Mouse (Mus musculus): ENCODE data around the gene Opcml. TPM values are rescaled to one million over a fixed set of nuclear protein-coding genes. Genes with fewer than 3 reads are reported as not detected.

Opcml gene
- polyA plus RNA-seq, 1 experiment from 2014 or later = 73.0 TPM

DNA sequence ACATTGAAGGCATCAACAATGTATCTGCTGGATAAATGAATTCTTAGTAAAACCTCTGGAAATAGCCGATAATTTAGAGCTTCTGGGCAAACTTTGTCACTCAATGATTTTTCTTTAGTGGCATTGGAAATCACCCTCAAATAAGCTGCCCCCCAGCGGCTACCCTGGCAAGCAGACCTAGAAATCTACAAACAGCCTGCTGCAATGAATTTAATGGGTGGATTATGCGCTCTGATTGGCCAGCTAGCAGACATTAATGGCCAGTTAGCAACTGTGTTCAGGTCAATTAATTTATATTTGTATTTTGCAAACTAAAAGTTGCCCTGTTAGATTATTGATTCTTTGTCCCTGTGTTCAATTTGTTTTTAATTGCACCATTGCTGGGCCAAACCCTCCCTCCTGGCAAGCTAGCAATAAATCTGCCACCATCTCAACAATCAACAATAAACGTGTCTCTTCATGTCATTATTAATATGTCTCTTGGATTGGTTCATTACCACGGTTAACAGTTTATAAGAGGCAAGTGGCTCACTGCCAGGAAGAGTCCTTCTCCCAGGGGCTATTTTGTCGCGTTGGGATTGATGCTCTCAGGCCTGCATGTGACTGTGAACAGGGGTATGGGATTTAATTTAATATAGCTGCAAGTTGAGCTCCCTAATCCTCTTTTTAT lies 896.5 kb downstream of the Opcml start:
- no peak overlapping the region for H3K9ac ChIP-seq (ENCODE audit: low read depth, low read length)
- H3K27me3 ChIP-seq (ENCODE audit: control insufficient read depth, insufficient read depth, low read depth, low read length) = no peaks in the 10 kb centered on the region
- WGBS = 48% methylated on average over 7 of the region's 7 CpGs
- ATAC-seq = no peak
- H3K4me2 ChIP-seq (ENCODE audit: low read length) = no peak overlapping the region
- no peaks in the 10 kb centered on the region for H3K36me3 ChIP-seq (ENCODE audit: control insufficient read depth, insufficient read depth, low read length)
- H3K27ac ChIP-seq (ENCODE audit: low read length) = no peak overlapping the region
- H3K4me3 ChIP-seq (ENCODE audit: low read depth, low read length) = no peak overlapping the region
- no peaks in the 10 kb centered on the region for H3K4me1 ChIP-seq (ENCODE audit: control insufficient read depth, insufficient read depth, low read length)
- H3K9me3 ChIP-seq (replicated peaks; ENCODE audit: control insufficient read depth, low read length, poor library complexity, severe bottlenecking) = no peaks in the 10 kb centered on the region

GRCm38 (mm10) chr9:28690134-28690533 lies 899.6 kb downstream of the Opcml start:
- Histone ChIP-seq H3K9me3 (replicated peaks; ENCODE audit: control insufficient read depth, low read length, poor library complexity, severe bottlenecking) (no peaks in the 10 kb centered on the region), H3K4me1 (ENCODE audit: control insufficient read depth, insufficient read depth, low read length) (no peaks in the 10 kb centered on the region), H3K9ac (ENCODE audit: low read depth, low read length) (no peak overlapping the region), H3K4me2 (ENCODE audit: low read length) (no peak overlapping the region), H3K36me3 (ENCODE audit: control insufficient read depth, insufficient read depth, low read length) (no peaks in the 10 kb centered on the region), H3K4me3 (ENCODE audit: low read depth, low read length) (no peak overlapping the region), H3K27ac (ENCODE audit: low read length) (no peak overlapping the region), H3K27me3 (ENCODE audit: control insufficient read depth, insufficient read depth, low read depth, low read length) (no peaks in the 10 kb centered on the region)
- ATAC-seq = no peak
- WGBS = 65% methylated on average over 2 of the region's 2 CpGs

- Histone ChIP-seq H3K4me2 (ENCODE audit: low read length) (no peak overlapping the region), H3K36me3 (ENCODE audit: control insufficient read depth, insufficient read depth, low read length) (no peaks in the 10 kb centered on the region), H3K27me3 (ENCODE audit: control insufficient read depth, insufficient read depth, low read depth, low read length) (no peaks in the 10 kb centered on the region), H3K9me3 (replicated peaks; ENCODE audit: control insufficient read depth, low read length, poor library complexity, severe bottlenecking) (0 out of 2 replicates have a peak, but pooled peaks cover 2% of the 10 kb centered on the region), H3K27ac (ENCODE audit: low read length) (no peak overlapping the region), H3K4me3 (ENCODE audit: low read depth, low read length) (no peak overlapping the region), H3K9ac (ENCODE audit: low read depth, low read length) (no peak overlapping the region), H3K4me1 (ENCODE audit: control insufficient read depth, insufficient read depth, low read length) (0 out of 2 replicates have a peak, but pooled peaks cover 2% of the 10 kb centered on the region)
- WGBS = 57% methylated on average over 4 of the region's 4 CpGs
- no peak for ATAC-seq
These were observed 915.2 kb downstream of the Opcml start for GRCm38 (mm10) chr9:28705796-28706195.

GRCm38 (mm10) chr9:28714544-28714943 lies 924.0 kb downstream of the Opcml start:
- H3K4me1 ChIP-seq (ENCODE audit: control insufficient read depth, insufficient read depth, low read length) = no peaks in the 10 kb centered on the region
- no peaks in the 10 kb centered on the region for H3K27me3 ChIP-seq (ENCODE audit: control insufficient read depth, insufficient read depth, low read depth, low read length)
- H3K4me2 ChIP-seq (ENCODE audit: low read length) = no peak overlapping the region
- no peaks in the 10 kb centered on the region for H3K9me3 ChIP-seq (replicated peaks; ENCODE audit: control insufficient read depth, low read length, poor library complexity, severe bottlenecking)
- no peak overlapping the region for H3K9ac ChIP-seq (ENCODE audit: low read depth, low read length)
- ATAC-seq = no peak
- H3K27ac ChIP-seq (ENCODE audit: low read length) = no peak overlapping the region
- H3K4me3 ChIP-seq (ENCODE audit: low read depth, low read length) = no peak overlapping the region
- no peaks in the 10 kb centered on the region for H3K36me3 ChIP-seq (ENCODE audit: control insufficient read depth, insufficient read depth, low read length)
- WGBS = 76% methylated on average over 2 of the region's 2 CpGs

DNA sequence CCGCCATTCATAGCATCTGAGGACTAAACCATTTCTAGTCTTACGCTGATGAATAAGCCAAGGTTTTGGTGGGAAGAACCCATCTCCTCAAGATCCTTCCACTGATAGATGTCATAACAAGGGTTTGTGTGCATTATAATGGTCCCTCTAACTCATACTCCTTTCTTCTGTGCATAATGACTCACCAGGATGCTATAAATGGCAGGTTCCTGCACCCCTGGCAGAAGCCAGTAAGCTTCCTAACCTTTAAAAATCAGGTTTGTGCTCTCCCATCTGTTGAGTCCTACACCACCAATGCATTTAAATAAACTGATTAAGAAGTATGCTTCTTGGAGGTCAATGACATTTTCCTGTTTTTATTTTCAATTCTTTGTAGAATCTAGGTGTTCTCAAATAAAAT lies 929.6 kb downstream of the Opcml start:
- Histone ChIP-seq H3K27ac (ENCODE audit: low read length) (no peak overlapping the region), H3K4me2 (ENCODE audit: low read length) (no peak overlapping the region), H3K9me3 (replicated peaks; ENCODE audit: control insufficient read depth, low read length, poor library complexity, severe bottlenecking) (no peaks in the 10 kb centered on the region), H3K27me3 (ENCODE audit: control insufficient read depth, insufficient read depth, low read depth, low read length) (no peaks in the 10 kb centered on the region), H3K4me1 (ENCODE audit: control insufficient read depth, insufficient read depth, low read length) (no peaks in the 10 kb centered on the region), H3K9ac (ENCODE audit: low read depth, low read length) (no peak overlapping the region), H3K36me3 (ENCODE audit: control insufficient read depth, insufficient read depth, low read length) (no peaks in the 10 kb centered on the region), H3K4me3 (ENCODE audit: low read depth, low read length) (no peak overlapping the region)
- ATAC-seq = no peak
- 93% methylated on average over 2 of the region's 2 CpGs for WGBS

DNA sequence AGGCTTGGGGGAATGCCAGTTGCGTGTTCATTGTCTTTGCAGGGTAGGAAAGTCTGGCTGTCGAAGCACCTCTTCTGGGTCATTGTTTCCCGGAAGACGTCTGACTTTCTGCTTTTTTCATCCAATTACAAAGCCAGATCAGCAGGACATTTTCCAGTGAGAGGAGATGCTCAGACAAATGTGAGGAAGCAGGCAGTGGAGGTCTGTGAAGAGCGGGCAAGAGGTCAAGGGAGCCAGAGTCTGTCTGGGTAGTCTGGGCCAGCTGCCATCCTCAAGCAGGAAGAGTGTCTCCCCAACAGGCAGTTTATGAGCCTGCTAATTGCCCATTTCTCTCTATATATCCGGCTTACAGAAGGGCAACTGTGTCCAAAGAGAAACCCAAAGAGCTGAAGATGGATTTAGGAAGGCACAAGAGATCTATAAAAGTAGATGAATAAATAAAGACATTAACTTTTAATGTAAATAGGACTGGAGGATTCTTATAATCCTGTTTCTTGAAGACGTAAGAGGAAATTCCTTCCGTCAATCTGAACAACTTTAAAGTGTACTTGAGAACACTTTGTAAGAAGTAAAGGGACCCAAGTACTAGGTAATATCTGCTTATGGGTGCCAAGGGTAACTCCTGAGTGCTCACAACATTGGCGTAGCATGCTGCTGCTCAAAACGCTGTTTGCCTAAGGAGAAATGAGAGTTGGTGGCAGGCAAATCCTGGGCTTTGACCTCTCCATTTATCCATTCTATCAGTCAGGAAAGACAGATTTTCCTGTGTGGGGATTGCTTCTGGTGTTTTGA lies 941.4 kb downstream of the Opcml start:
- Histone ChIP-seq H3K27me3 (ENCODE audit: control insufficient read depth, insufficient read depth, low read depth, low read length) (no peaks in the 10 kb centered on the region), H3K4me1 (ENCODE audit: control insufficient read depth, insufficient read depth, low read length) (no peaks in the 10 kb centered on the region), H3K9me3 (replicated peaks; ENCODE audit: control insufficient read depth, low read length, poor library complexity, severe bottlenecking) (no peaks in the 10 kb centered on the region), H3K27ac (ENCODE audit: low read length) (no peak overlapping the region), H3K4me2 (ENCODE audit: low read length) (no peak overlapping the region), H3K4me3 (ENCODE audit: low read depth, low read length) (no peak overlapping the region), H3K9ac (ENCODE audit: low read depth, low read length) (no peak overlapping the region), H3K36me3 (ENCODE audit: control insufficient read depth, insufficient read depth, low read length) (no peaks in the 10 kb centered on the region)
- no peak for ATAC-seq
- WGBS = 76% methylated on average over 10 of the region's 10 CpGs

DNA sequence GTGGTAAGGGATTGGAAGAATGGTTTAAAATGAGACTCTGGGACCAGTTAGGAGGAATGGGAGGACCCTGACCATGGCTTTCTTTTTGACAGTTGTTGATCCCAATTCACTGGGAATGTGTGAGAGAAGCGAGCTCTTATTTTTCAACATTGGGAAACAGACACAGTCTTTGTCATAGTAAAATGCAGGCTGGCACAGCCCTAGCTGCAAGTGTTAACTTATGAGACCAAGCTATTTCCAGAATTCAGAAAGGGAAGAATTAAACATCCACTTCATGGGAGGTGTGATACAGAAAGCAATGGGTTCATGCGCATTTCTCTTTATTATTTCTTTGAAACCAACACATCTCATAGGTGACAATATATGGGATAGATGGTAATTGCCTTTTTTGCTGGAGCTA lies 947.4 kb downstream of the Opcml start:
- WGBS = 90% methylated on average over 2 of the region's 2 CpGs
- no peak overlapping the region for H3K4me2 ChIP-seq (ENCODE audit: low read length)
- no peak overlapping the region for H3K4me3 ChIP-seq (ENCODE audit: low read depth, low read length)
- ATAC-seq = no peak
- no peak overlapping the region for H3K9ac ChIP-seq (ENCODE audit: low read depth, low read length)
- peak overlapping the region; percentile 50 for H3K27ac ChIP-seq (ENCODE audit: low read length)
- H3K36me3 ChIP-seq (ENCODE audit: control insufficient read depth, insufficient read depth, low read length) = no peaks in the 10 kb centered on the region
- no peaks in the 10 kb centered on the region for H3K27me3 ChIP-seq (ENCODE audit: control insufficient read depth, insufficient read depth, low read depth, low read length)
- H3K4me1 ChIP-seq (ENCODE audit: control insufficient read depth, insufficient read depth, low read length) = peaks cover 8% of the 10 kb centered on the region
- no peaks in the 10 kb centered on the region for H3K9me3 ChIP-seq (replicated peaks; ENCODE audit: control insufficient read depth, low read length, poor library complexity, severe bottlenecking)

- H3K9ac ChIP-seq (ENCODE audit: low read depth, low read length) = no peak overlapping the region
- no peak for ATAC-seq
- H3K4me1 ChIP-seq (ENCODE audit: control insufficient read depth, insufficient read depth, low read length) = peaks cover 8% of the 10 kb centered on the region
- no peaks in the 10 kb centered on the region for H3K9me3 ChIP-seq (replicated peaks; ENCODE audit: control insufficient read depth, low read length, poor library complexity, severe bottlenecking)
- WGBS = 35% methylated on average over 1 of the region's 1 CpGs
- H3K4me3 ChIP-seq (ENCODE audit: low read depth, low read length) = no peak overlapping the region
- H3K36me3 ChIP-seq (ENCODE audit: control insufficient read depth, insufficient read depth, low read length) = no peaks in the 10 kb centered on the region
- peak overlapping the region; percentile 50 for H3K27ac ChIP-seq (ENCODE audit: low read length)
- no peaks in the 10 kb centered on the region for H3K27me3 ChIP-seq (ENCODE audit: control insufficient read depth, insufficient read depth, low read depth, low read length)
- H3K4me2 ChIP-seq (ENCODE audit: low read length) = no peak overlapping the region
These were observed 947.9 kb downstream of the Opcml start for GRCm38 (mm10) chr9:28738451-28738860.

- H3K4me1 ChIP-seq (ENCODE audit: control insufficient read depth, insufficient read depth, low read length) = no peaks in the 10 kb centered on the region
- no peak for ATAC-seq
- H3K27me3 ChIP-seq (ENCODE audit: control insufficient read depth, insufficient read depth, low read depth, low read length) = no peaks in the 10 kb centered on the region
- H3K36me3 ChIP-seq (ENCODE audit: control insufficient read depth, insufficient read depth, low read length) = no peaks in the 10 kb centered on the region
- H3K9ac ChIP-seq (ENCODE audit: low read depth, low read length) = no peak overlapping the region
- H3K27ac ChIP-seq (ENCODE audit: low read length) = no peak overlapping the region
- WGBS = 80% methylated on average over 3 of the region's 3 CpGs
- H3K4me2 ChIP-seq (ENCODE audit: low read length) = no peak overlapping the region
- H3K4me3 ChIP-seq (ENCODE audit: low read depth, low read length) = no peak overlapping the region
- no peaks in the 10 kb centered on the region for H3K9me3 ChIP-seq (replicated peaks; ENCODE audit: control insufficient read depth, low read length, poor library complexity, severe bottlenecking)
These were observed 954.2 kb downstream of the Opcml start for GRCm38 (mm10) chr9:28744771-28745170.
